Mouse (Mus musculus) urinary bladder, postnatal 25 days (tissue): ENCODE data around the gene Cldn5.

ENCODE experiments used
- DNase-seq: peaks from one replicate; pipeline ENCODE4 v3.0.0; 2022; ENCODE audit warnings: low spot score

Cldn5 gene

DNA sequence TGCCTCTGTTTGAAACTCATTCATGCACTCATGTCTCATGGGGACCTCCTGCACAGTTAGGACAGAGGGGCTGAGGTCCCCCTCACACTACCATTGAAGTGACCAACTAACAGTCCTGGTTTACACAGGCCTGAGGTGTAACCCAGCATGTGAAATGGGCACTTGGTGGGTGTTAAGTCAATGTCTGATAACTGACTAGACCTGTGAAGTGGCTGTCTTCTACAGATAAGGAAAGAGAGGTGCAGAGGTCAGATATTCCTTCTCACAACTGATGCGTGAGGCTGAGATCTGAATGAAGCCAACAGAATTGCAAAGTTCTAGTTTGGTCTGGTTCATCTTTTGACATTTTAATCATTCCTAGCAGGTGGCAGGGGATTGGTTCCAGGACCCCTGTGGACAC, 8.8 kb downstream of the Cldn5 start:
- no peak for DNase-seq

DNA sequence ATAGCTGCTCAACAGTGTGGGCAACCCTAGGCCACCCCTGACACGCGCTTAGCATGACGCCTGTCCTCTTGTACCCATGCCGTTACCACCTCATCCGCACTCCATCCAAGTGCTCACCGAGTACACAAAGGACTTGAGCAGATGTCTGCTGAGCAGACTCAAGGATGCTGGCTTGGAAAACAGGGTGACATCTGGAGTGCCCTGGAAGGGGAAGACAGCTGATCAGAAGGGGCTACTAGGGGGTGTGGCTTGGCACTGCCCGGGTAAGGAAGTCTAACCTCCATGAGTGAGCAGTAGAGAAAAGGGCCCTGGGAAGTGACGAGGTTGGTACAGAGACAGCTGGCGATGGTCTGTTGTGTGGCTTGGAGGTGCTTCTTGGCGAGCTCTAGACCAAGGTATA, 10.0 kb downstream of the Cldn5 start:
- DNase-seq = no peak

DNA sequence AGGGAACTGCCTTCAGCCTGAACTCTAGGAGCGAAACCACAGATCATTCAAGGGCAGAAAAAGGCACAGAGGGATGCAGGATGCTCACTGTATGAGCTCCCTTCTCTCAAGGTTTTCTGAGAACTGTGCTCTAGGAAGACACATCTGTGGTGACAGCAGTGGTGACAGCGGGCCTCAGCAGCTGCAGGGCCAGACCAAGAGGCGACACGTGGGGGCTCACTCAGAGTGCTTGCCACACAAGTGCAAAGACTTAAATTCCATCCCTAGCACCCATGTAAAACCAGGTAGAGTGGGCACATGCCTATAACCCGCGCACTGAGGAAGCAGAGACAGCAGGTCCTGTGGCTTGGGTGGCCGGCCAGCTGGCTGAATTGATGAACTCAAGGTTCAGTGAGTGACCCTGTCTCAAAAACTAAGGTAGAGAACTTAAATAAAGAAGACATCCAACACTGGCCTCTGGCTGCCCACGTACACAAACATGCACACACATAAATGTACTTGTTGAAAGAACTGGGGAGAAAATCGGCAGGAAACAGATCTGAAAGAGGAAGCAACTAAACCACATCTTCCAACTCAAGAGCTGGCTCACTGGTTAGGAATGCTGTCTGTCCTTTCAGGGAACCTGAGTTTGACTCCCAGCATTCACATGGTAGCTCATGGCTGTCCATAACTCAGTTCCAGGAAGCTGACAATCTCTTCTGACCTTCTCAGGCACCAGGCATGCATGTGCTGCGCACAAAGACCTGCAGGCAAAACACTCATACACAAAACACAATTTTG, 12.2 kb downstream of the Cldn5 start:
- DNase-seq = no peak

DNA sequence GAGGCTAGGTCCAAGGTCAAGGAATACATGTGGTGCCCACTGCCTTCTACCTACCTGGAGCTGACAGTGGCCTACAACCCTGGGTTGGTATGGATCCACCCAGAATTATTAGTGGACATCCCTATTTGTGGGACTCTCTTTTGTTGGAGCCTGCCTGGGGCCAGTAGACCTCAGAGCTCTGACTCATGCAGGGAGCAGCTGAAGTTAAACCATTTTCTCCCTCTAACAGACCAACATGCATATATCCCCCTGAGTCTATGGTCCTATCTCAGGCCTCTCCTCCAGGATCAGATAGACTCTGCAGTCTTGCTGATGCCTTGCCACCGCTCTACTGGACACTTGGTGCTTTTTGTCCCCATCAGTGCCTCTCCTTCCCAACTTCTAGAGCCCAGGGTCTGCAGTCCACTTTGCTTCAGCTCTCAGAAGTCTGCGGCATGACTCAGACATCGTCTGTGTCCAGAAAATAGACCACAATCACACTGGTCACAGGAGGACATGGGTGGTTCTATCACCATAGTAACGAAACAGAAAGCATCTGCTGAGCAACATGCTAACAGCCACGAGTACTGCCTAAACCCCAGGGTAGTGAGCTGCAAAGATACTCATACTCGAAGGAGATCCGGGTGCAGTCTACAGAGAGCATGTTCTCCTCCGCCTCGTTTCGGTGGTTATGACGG, 18.7 kb downstream of the Cldn5 start:
- no peak for DNase-seq

DNA sequence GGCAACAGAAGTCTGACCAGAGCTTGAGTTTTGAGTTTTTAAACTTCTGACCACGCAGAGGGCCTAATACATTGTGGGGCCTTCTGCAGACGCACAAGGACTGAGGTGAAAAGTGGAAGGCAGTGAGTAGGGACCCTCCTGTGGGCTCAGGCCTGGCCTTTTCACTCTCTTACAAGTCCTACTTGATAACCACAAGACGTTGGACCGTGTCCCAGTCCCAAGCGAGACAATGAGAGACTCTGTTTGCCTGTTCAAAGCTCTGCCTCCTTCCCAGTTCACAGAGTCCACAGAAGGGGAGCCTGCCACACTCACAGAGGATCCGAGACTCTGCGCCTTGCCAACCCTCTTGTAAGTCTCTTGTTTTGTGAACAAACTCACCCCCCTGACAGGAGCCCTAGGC, 20.0 kb downstream of the Cldn5 start:
- DNase-seq = no peak

DNA sequence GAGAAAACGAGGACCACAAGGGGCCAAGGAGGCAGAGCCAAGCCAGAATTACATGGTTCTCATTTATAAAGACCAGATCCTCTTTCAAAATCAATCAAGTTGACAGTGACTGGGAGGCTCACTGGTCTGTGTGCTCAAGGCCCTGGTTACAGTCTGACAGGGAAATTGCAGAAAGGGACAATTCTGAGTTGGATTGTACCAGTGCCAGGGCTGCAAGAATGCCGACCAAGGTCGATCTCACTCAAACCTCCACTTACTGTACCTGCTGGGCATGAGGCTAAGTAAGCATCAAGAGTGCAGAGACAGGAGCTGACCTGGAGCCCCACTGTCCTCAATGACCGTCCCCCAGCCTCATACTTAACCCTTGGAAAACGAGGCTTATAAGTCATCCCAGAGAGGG, 21.5 kb downstream of the Cldn5 start:
- no peak for DNase-seq

DNA sequence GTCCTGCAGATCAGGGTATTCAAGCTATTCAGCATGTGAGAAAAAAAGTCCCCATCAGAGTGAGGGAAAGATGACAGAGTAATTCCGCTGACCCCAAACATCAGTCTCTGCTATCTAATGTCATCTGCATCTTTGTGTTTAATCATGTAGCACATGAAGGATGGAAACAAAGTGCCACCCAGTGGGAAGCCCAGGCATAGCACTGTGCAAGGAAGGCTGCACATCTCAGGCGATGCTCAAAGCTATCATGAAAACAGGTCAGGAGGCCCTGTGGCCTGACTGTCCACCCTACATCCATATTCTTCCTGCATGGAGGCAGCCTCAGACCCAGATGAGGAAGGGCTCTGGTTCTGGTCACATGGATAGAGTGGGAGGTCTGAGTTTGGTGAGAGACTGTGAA, 22.2 kb downstream of the Cldn5 start:
- peak; percentile 29 for DNase-seq

DNA sequence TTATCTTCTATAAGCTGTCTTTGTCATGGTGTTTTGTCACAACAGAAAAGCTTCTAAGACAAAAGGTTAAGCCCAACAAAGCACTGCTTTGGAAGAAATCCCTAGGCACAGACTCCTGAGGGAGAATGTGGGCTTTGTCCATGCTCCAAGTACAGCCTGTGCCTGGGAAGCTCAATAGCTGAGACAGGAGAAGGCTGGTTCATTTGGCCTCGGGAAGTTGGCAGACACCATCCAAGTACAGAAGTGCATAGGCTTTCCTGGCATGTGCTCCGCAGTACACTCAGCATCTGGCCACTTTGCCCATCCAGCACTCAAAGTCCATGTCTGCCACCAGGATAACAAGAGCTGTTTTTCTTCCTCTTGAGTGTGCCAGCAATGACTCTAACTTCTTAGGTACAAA, 29.1 kb downstream of the Cldn5 start:
- no peak for DNase-seq

DNA sequence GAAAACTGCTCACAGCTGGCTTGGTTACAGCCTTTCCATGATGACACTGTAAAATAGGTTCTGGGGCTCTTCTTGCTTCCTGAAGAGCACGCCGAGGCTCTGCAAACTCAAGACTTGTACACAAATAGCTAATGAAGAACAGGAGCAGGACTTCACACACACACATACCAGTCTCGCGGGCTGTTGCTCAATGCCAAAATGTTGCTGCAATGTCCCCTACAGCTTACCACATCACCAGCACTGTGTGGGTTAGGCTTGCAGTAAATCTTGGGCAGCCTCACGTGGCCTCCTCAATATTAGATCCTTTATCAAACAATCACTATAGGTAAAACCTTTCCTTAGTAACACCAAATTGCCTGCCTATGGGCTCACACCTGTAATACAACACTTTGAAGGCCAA, 32.4 kb downstream of the Cldn5 start:
- no peak for DNase-seq

DNA sequence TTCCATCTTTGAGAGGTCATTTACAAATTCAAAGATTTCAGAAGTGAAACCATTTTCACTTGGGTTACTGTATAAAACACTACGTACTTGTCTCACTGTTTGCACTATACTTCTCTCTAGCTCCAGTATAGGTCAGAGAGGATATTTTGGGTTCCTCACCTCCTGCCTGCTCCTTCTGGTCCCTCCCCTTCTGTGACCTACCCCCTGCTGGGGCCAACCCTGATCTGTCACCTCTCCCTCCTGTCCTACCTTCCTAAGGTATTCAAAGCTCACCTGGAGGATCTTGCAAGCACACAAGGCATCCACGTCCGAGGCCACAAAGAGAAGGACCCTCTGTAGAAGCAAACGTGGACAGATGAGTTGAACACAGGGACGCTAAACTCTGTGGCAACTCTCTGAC, 34.4 kb downstream of the Cldn5 start:
- no peak for DNase-seq

DNA sequence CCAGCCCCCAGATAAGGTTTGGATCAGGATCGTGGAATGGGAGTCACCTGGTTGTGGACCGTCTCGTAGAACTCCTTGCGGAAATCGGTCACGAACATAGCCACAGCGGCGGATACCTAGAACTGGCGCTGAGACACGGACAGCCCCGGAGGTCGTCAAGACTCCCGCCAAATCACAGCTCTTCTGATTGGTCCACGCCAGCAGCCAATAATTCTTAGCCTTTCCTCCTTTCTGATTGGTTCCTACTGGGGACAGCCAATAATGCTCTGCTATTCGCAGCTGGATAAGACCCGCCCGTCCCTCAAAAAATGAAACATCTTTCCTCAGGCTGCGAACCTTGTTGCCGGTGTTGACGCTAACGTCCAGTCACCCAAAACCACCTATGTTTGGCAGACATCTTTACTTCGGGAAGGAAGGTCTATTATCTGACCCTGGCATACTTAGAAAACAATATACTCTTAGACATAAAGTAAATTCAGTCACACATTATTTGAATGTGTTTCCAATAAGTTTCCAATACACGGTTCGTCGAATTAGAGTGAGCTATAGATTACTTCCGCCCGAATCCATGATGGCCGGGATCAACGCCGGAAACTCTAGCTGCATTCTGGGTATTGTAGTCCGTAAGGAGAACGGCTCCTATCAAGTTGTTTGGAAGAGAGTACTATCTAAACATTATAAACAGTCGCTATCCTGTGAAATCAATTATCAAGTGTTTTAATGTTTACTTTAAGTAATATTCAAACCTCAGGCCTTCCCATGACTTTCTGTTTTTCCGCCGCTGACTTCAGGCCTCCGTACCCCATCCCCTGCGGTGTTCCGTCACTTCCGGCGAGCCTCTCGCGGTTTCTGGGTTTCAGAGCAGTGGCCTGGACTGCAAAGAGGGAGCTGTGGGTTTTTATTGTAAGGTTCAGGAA, 35.1 kb downstream of the Cldn5 start, which contains the start of the genes Ufd1 and Cdc45:
TSS of gene Ufd1 (plus strand) at position 312 of the 917 bp plus-strand sequence.
TSS of gene Cdc45 (minus strand) at position 520 of the 917 bp plus-strand sequence.
- DNase-seq = peak; percentile 81

DNA sequence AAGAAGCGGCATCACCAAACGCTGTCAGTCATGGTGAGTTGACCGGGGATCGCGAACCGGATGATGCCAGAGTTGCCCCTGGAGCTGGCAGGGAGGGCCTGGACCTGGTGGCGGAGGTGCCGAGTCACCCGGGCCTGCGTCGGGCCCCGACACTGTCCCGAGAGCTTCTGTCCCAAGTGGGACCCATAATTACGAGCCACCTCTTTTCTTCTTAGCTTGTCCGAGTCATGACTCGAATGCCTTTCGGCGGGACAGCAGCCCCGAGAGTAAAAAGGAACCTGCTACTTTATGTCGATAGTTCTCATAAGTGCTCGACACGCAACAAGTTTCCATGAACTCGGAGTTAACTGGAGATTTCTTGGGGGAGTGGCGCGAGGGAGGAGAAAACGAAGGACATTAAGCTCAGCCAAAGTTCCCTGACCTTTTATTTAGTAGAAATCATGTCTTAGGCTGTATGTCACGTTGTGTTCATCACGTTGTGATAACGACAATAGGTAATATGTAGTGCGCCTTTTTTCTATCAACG, 35.8 kb downstream of the Cldn5 start:
- no peak for DNase-seq

DNA sequence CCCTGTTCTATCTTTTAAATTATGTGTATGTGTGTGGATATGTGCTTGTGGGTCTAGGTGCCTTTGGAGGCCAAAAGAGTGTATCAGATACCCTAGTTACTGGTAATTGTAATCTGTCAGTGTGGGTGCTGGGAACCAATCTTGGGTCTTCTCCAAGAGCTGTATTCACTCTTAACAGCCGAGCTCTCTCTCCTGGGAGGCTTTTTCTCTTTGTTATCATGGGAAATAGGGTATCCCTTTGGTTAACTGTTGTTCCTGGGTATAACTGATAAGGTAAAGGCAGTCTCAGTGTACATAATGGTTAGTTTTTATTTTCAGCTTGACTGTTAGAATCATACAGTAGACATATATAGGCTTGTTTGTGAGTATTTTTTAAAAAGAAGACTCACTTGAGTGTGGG, 45.7 kb downstream of the Cldn5 start:
- DNase-seq = no peak

DNA sequence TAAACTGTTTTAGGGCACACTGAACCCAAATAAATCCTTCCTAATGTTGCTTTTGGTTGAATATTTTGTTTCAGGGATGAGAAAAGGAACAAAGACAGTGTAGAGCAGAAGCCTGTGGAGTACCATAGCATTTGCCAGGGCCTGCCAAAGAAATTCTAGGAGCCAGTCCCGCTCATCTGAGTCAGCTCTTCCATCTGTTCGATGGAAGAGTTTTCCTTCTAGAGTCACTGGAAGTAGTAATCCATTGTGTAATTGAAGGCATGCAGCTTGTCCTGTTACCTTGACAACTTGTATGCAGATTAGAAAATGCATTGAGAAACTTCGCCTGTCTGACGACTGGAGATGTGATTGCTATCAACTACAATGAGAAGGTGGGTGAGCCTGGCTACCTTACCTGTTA, 46.3 kb downstream of the Cldn5 start:
- DNase-seq = no peak
